Mouse (Mus musculus) embryonic fibroblast, embryonic 13.5 days (primary cell): ENCODE results near the gene Tctex1d2.

Experiments used
- CTCF ChIP-seq: IDR thresholded peaks from 2 replicates; pipeline ENCODE4 v1.5.1; 2011; ENCODE audit warnings: mild to moderate bottlenecking, control low read depth, low read length, moderate library complexity, borderline replicate concordance; ENCODE audit not compliant: insufficient read depth
- POLR2A ChIP-seq: IDR thresholded peaks from 2 replicates; pipeline ENCODE4 v1.6.1; 2011; ENCODE audit warnings: low read depth, mild to moderate bottlenecking, control low read depth, low read length, moderate library complexity

- TF ChIP-seq POLR2A: no peak
- TF ChIP-seq CTCF: no peak
Measured at GRCm38 (mm10) chr16:32389049-32389448, 30.5 kb upstream of the Tctex1d2 start.
